Mouse (Mus musculus): ENCODE data around the gene Brf1.

DNA sequence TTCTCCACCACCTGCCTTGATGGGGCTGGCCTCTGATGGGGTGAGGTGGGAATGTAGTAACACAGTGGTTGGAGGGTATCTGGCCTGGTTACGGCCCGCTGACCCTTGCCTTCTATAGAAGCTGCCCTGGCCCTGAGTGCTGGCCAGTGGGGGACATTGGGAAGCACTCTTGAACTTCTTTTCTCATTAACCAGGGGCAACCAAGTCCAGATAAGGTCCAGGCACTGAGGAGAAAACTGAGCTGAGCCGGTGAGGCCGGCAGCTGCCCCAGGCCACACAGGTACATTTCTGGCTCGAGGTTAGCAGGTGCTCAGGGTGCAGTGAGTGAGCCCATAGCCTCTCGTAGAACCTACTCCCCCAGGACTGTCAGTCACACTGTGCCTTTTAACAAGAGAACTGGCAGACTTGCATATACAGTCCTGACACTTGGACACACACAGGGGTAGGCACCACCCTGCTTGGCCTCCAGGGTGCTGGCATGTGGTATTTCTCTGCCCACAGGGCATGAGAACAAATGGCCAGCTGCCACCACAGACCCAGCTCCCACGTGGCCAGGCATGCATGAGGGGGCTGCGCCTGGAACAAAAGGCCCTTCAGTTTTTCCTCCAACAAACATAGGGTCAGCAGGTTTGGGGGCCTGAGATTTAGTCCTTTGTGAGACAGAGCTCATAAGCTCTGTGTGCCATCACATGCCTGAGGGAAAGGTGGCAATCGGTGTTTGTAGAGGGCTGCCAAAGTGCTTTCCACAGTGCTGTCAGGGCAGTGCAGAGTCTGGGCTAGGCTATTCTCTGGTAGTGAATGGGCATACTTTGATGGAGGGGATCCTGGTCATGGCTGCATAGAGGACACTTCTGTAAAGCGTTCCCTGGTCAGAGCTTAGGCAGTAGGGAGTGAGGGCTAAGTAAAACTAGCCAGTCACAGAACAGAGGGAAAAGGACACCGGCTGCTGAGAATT, 32.1 kb upstream of the Brf1 start:
- TF ChIP-seq CTCF (IDR thresholded peaks at IDR 0.05; ENCODE audit: borderline replicate concordance, insufficient read depth, low read length) (no peak), POLR2A (IDR thresholded peaks at IDR 0.05; ENCODE audit: low read depth, low read length) (no peak)
